Mouse (Mus musculus) kidney, adult 2 months (tissue): ENCODE data around the gene Hspa5.
"Not testable (repeated sequence)": the region's sequence is repeated elsewhere in the genome, so short reads cannot be mapped to it uniquely, and the experiment has no call there.

Experiments used
- CTCF ChIP-seq: fragments of 200-500 bp; conservative IDR thresholded peaks from 2 replicates; pipeline ENCODE4 v1.5.1; 2011; ENCODE audit warnings: low read depth, mild to moderate bottlenecking, control low read depth, low read length, moderate library complexity, mixed read lengths; ENCODE audit not compliant: insufficient read depth, insufficient read length
- POLR2A ChIP-seq: fragments of 200-500 bp; IDR thresholded peaks from one replicate; pipeline ENCODE4 v1.6.1; 2011; ENCODE audit warnings: low read depth, low read length, control low read depth

GRCm38 (mm10) chr2:34792543-34792942, 20.8 kb downstream of the Hspa5 start:
- not testable (repeated sequence) for TF ChIP-seq CTCF, POLR2A
